Mouse (Mus musculus): Measurements from ENCODE around the gene P4hb. TPM values are rescaled to one million over a fixed set of nuclear protein-coding genes. Genes with fewer than 3 reads are reported as not detected.
"Not testable (repeated sequence)": the region's sequence is repeated elsewhere in the genome, so short reads cannot be mapped to it uniquely, and the experiment has no call there.

P4hb gene
- polyA plus RNA-seq, 1 experiment: 139 TPM

- Histone ChIP-seq H3K36me3 (ENCODE audit: control insufficient read depth, insufficient read depth, low read length) (peaks cover 13% of the 10 kb centered on the region), H3K4me1 (replicated peaks; ENCODE audit: control insufficient read depth, insufficient read depth, low read length) (peaks cover 27% of the 10 kb centered on the region)
Measured at GRCm38 (mm10) chr11:120600716-120601115, 27.7 kb upstream of the P4hb start.

DNA sequence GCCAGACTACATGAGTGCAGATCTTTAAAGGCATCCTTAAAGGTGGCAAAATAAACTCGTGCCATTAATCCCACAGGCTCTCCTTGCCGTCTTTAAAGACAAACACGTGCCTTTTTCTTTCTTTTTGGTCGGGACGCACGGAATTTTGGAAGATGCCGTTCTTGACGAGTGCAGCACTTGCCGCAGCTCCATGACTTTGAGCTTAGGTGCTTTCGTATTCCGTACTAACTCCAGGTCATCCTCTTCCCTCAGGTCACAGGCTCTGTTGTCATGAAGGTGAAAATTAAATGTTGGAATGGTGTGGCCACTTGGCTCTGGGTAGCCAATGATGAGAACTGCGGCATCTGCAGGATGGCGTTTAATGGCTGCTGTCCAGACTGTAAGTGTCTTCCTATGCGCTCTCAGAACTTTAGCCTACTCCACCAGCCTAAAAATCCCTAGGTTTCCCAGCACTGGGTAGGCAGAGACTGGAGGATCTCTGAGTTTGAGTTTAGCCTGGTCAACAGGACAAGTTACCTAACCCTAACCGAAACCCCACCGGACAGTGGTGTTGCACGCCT lies 26.0 kb upstream of the P4hb start:
- peaks cover 24% of the 10 kb centered on the region for H3K36me3 ChIP-seq (ENCODE audit: control insufficient read depth, insufficient read depth, low read length)
- peak overlapping the region; percentile 46 for H3K4me3 ChIP-seq (ENCODE audit: control insufficient read depth, insufficient read depth, low read length)
- no peaks in the 10 kb centered on the region for H3K27me3 ChIP-seq (ENCODE audit: control insufficient read depth, insufficient read depth, low read length)
- TF ChIP-seq POLR2A (IDR thresholded peaks at IDR 0.05; ENCODE audit: control insufficient read depth, extremely low read depth, insufficient read depth, low read length, poor library complexity) (no peak), CTCF (IDR thresholded peaks at IDR 0.05; ENCODE audit: borderline replicate concordance, control insufficient read depth, extremely low read depth, insufficient read depth, low read length, poor library complexity) (no peak)
- H3K4me1 ChIP-seq (replicated peaks; ENCODE audit: control insufficient read depth, insufficient read depth, low read length): peaks cover 27% of the 10 kb centered on the region
- no peak for DNase-seq
- 61% methylated on average over 17 of the region's 17 CpGs for WGBS
- peak overlapping the region; percentile 55; the same call in 1 of the 2 replicates for H3K27ac ChIP-seq (ENCODE audit: control insufficient read depth, insufficient read depth, low read length)

More at GRCm38 (mm10) chr11:120600716-120601115, 27.7 kb upstream of the P4hb start:
- DNase-seq: peak; percentile 28
- Histone ChIP-seq H3K27ac (ENCODE audit: control insufficient read depth, insufficient read depth, low read length) (no peak overlapping the region), H3K27me3 (ENCODE audit: control insufficient read depth, insufficient read depth, low read length) (no peaks in the 10 kb centered on the region), H3K4me3 (ENCODE audit: control insufficient read depth, insufficient read depth, low read length) (no peak overlapping the region)
- TF ChIP-seq CTCF (IDR thresholded peaks at IDR 0.05; ENCODE audit: borderline replicate concordance, control insufficient read depth, extremely low read depth, insufficient read depth, low read length, poor library complexity) (no peak), POLR2A (IDR thresholded peaks at IDR 0.05; ENCODE audit: control insufficient read depth, extremely low read depth, insufficient read depth, low read length, poor library complexity) (no peak)
- WGBS: 10% methylated on average over 3 of the region's 3 CpGs

GRCm38 (mm10) chr11:120598283-120598989 lies 25.4 kb upstream of the P4hb start, which contains the start of the genes Alyref and Anapc11:
TSS of gene Alyref (minus strand) at chr11:120598365.
TSS of gene Anapc11 (plus strand) at chr11:120598421.
- peak; percentile 94 for DNase-seq
- peaks cover 24% of the 10 kb centered on the region for H3K36me3 ChIP-seq (ENCODE audit: control insufficient read depth, insufficient read depth, low read length)
- TF ChIP-seq CTCF (IDR thresholded peaks at IDR 0.05; ENCODE audit: borderline replicate concordance, control insufficient read depth, extremely low read depth, insufficient read depth, low read length, poor library complexity) (peak; percentile 59; the same call in 1 of the 2 replicates), POLR2A (IDR thresholded peaks at IDR 0.05; ENCODE audit: control insufficient read depth, extremely low read depth, insufficient read depth, low read length, poor library complexity) (peak; percentile 83)
- under 1% methylated on average over 88 of the region's 88 CpGs for WGBS
- no peaks in the 10 kb centered on the region for H3K27me3 ChIP-seq (ENCODE audit: control insufficient read depth, insufficient read depth, low read length)
- H3K27ac ChIP-seq (ENCODE audit: control insufficient read depth, insufficient read depth, low read length): peak within 1 kb of the TSS; percentile 55
- H3K4me3 ChIP-seq (ENCODE audit: control insufficient read depth, insufficient read depth, low read length): peak within 1 kb of the TSS; percentile 85
- peaks cover 27% of the 10 kb centered on the region for H3K4me1 ChIP-seq (replicated peaks; ENCODE audit: control insufficient read depth, insufficient read depth, low read length)

- Histone ChIP-seq H3K36me3 (ENCODE audit: control insufficient read depth, insufficient read depth, low read length) (peaks cover 31% of the 10 kb centered on the region), H3K27me3 (ENCODE audit: control insufficient read depth, insufficient read depth, low read length) (no peaks in the 10 kb centered on the region), H3K4me1 (replicated peaks; ENCODE audit: control insufficient read depth, insufficient read depth, low read length) (peaks cover 27% of the 10 kb centered on the region), H3K4me3 (ENCODE audit: control insufficient read depth, insufficient read depth, low read length) (peak overlapping the region; percentile 85), H3K27ac (ENCODE audit: control insufficient read depth, insufficient read depth, low read length) (no peak overlapping the region)
- no peak for TF ChIP-seq POLR2A (IDR thresholded peaks at IDR 0.05; ENCODE audit: control insufficient read depth, extremely low read depth, insufficient read depth, low read length, poor library complexity)
- TF ChIP-seq CTCF (IDR thresholded peaks at IDR 0.05; ENCODE audit: borderline replicate concordance, control insufficient read depth, extremely low read depth, insufficient read depth, low read length, poor library complexity): no peak
- 3% methylated on average over 98 of the region's 99 CpGs for whole genome bisulfite sequencing
- DNase-seq: no peak
Measured at GRCm38 (mm10) chr11:120597240-120598235, 24.5 kb upstream of the P4hb start.

GRCm38 (mm10) chr11:120588531-120588930 lies 15.5 kb upstream of the P4hb start:
- TF ChIP-seq CTCF (IDR thresholded peaks at IDR 0.05; ENCODE audit: borderline replicate concordance, control insufficient read depth, extremely low read depth, insufficient read depth, low read length, poor library complexity) (no peak), POLR2A (IDR thresholded peaks at IDR 0.05; ENCODE audit: control insufficient read depth, extremely low read depth, insufficient read depth, low read length, poor library complexity) (no peak)
- H3K4me1 ChIP-seq (replicated peaks; ENCODE audit: control insufficient read depth, insufficient read depth, low read length): no peaks in the 10 kb centered on the region
- no peaks in the 10 kb centered on the region for H3K27me3 ChIP-seq (ENCODE audit: control insufficient read depth, insufficient read depth, low read length)
- no peak overlapping the region for H3K27ac ChIP-seq (ENCODE audit: control insufficient read depth, insufficient read depth, low read length)
- no peak for DNase-seq
- H3K36me3 ChIP-seq (ENCODE audit: control insufficient read depth, insufficient read depth, low read length): peaks cover 53% of the 10 kb centered on the region
- no peak overlapping the region for H3K4me3 ChIP-seq (ENCODE audit: control insufficient read depth, insufficient read depth, low read length)
- WGBS: 87% methylated on average over 6 of the region's 6 CpGs

DNA sequence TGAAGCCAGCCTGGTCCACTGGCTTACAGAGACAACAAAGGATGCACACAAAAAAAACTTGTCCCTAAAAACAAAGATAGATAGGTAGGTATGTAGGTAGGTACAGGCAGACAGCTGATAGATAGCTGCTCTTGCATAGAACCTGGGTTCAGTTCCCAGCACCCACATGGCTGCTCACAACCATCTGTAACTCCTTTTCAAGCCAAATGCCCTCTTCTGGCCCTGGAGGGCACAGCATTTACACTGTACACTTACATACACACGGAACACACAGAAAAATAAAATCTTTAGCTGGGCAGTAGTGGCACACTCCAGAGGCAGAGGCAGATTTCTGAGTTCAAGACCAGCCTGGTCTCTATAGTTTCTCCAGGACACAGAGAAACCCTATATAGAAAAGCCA lies 10.9 kb upstream of the P4hb start:
- H3K27ac ChIP-seq (ENCODE audit: control insufficient read depth, insufficient read depth, low read length): no peak overlapping the region
- no peak for DNase-seq
- 94% methylated on average over 1 of the region's 1 CpGs for WGBS
- no peak overlapping the region for H3K4me3 ChIP-seq (ENCODE audit: control insufficient read depth, insufficient read depth, low read length)
- H3K36me3 ChIP-seq (ENCODE audit: control insufficient read depth, insufficient read depth, low read length): peaks cover 29% of the 10 kb centered on the region
- peaks cover 23% of the 10 kb centered on the region for H3K4me1 ChIP-seq (replicated peaks; ENCODE audit: control insufficient read depth, insufficient read depth, low read length)
- TF ChIP-seq POLR2A (IDR thresholded peaks at IDR 0.05; ENCODE audit: control insufficient read depth, extremely low read depth, insufficient read depth, low read length, poor library complexity): no peak
- no peak for TF ChIP-seq CTCF (IDR thresholded peaks at IDR 0.05; ENCODE audit: borderline replicate concordance, control insufficient read depth, extremely low read depth, insufficient read depth, low read length, poor library complexity)
- no peaks in the 10 kb centered on the region for H3K27me3 ChIP-seq (ENCODE audit: control insufficient read depth, insufficient read depth, low read length)

DNA sequence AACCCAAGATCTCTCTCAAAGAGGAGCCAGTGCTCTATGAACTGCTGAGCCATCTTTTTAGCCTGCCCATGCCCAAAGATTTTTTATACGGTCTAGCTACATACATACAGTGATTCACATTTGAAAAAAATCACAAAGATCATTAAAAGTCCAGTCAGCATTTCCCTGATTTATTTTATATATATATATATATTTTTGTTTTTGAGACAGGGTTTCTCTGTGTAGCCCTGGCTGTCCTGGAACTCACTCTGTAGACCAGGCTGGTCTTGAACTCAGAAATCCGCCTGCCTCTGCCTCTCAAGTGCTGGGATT lies 9.9 kb upstream of the P4hb start:
- not testable (repeated sequence) for DNase-seq; H3K4me3 ChIP-seq (ENCODE audit: control insufficient read depth, insufficient read depth, low read length); H3K27ac ChIP-seq (ENCODE audit: control insufficient read depth, insufficient read depth, low read length); H3K27me3 ChIP-seq (ENCODE audit: control insufficient read depth, insufficient read depth, low read length)
- WGBS: 94% methylated on average over 2 of the region's 2 CpGs
- Histone ChIP-seq H3K36me3 (ENCODE audit: control insufficient read depth, insufficient read depth, low read length) (peaks cover 29% of the 10 kb centered on the region), H3K4me1 (replicated peaks; ENCODE audit: control insufficient read depth, insufficient read depth, low read length) (peaks cover 23% of the 10 kb centered on the region)

Measured in thymus, adult 2 months (tissue).